Mouse (Mus musculus): Measurements from ENCODE around the gene Pkd2l1. TPM values are rescaled to one million over a fixed set of nuclear protein-coding genes. Genes with fewer than 3 reads are reported as not detected.

The Pkd2l1 gene
- total RNA-seq, 2 experiments from 2014 or later: 0.09 TPM; not detected in 1

DNA sequence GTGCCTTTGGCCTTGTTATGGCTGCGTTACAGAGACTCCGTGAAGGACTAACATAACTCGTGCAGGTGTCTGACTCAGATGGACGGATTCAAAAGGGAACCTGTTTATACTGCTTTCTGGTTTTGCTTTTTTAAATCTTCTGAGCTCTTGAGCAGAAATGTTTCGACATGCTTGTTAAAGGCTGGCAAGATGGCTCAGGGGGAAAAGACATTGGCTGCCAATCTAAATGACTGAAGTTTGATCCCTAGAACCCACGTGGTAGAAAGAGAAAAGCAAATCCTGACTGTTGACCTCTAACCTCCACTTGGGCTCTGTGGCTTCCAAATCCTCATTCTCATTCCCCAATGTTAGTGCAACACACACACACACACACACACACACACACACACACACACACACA lies 6.3 kb upstream of the Pkd2l1 start:
- TF ChIP-seq CTCF (IDR thresholded peaks at IDR 0.05): no peak

DNA sequence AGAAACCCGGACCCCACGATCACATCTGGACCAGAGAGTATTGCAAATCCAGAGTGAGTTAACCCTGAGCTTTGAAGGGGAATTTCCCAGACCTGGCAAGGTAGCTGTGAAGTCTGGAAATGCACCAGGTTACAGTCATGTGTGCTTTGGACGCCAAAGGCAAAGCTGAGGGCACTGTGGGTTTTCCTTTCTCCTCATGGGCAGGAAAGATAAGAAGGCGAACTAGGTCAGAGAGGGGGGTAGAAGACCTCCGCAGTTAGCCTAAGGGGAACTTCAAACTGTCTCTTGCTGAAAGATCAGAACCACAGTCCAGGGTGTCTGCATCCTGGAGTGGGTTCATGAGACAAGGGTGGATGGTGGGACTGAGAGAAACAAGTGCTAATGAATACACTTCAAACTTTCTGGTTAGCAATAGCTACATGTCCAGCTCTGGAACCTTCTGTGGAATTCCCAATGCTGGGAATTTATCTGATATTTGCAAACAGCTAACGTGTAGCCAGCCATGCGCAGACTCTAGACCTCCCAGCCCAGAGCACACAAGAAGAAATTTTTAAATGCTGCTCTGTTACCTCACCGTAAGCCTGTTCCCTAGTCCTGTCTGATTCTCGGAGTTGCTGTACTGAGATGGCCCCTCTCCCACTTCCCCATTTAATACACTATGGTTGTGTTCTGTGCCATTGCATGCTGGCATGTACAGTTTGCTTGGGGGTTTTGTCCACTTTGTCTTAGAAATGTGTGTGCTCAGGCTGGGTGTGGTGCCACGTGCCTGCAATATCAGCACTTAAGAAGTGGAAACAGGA lies 5.0 kb upstream of the Pkd2l1 start:
- no peak for DNase-seq (ENCODE audit: extremely low spot score in 1 of 2, low spot score in 2 of 2)
- intact Hi-C loops (cut with DNase I): loop anchor here (5.0 kb wide), 1 partner anchor 100 kb away; no protein-coding TSS in a partner anchor
- no peak overlapping the region for H3K4me3 ChIP-seq
- no peak overlapping the region for H3K27ac ChIP-seq
- TF ChIP-seq CTCF (IDR thresholded peaks at IDR 0.05): no peak

More for the DNA sequence above, 6.3 kb upstream of the Pkd2l1 start:
- no peak overlapping the region for H3K27ac ChIP-seq
- no peak for DNase-seq (ENCODE audit: extremely low spot score in 1 of 2, low spot score in 2 of 2)
- intact Hi-C loops (cut with DNase I): loop anchor here (5.0 kb wide), 1 partner anchor 99 kb away; no protein-coding TSS in a partner anchor
- no peak overlapping the region for H3K4me3 ChIP-seq

DNA sequence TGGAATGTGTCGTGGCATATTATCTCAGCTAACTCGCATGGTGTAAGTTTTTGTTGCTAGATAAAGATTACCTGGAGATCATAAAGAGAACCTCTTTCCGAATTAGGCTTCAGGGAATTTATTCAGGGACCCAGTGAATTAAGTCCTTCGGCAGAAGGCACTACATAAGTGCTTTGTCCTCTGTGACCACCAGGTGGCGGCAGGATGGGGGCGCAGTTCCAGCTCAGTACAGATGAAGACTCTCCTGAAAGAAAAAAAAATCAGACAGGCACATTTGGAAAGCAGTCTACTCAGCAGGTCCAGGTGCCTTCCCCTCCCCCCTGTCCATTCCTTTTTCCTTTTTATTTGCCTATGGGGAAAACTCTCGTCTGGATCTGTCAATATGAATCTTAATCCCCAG lies 2.9 kb upstream of the Pkd2l1 start:
- peak; percentile 87 for TF ChIP-seq CTCF (IDR thresholded peaks at IDR 0.05)
- intact Hi-C loops (cut with DNase I): loop anchor here (5.0 kb wide), 1 partner anchor 102 kb away; no protein-coding TSS in a partner anchor
- Histone ChIP-seq H3K27ac (no peak overlapping the region), H3K4me3 (no peak overlapping the region)
- DNase-seq (ENCODE audit: extremely low spot score in 1 of 2, low spot score in 2 of 2): peak; percentile 71 to 74

DNA sequence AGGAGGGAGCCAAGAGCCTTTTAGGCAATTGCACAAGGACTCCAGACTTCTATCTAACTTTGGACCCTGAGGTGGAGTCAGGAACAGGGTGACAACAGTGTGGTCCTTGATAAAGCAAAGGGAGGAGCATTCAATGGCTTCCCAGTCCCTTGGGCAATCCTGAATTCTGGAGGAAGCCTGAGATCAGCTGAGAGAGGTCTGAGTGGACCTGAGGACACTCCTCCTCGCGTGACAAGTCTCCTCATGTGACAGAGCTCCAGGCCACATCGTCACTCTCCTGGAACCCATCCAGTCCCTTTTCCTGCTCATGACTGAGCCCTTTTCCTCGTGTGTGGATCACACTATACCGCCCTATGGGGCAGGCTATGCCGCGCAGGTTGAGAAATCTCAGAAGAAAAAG lies 1.7 kb upstream of the Pkd2l1 start:
- Histone ChIP-seq H3K4me3 (no peak overlapping the region), H3K27ac (no peak overlapping the region)
- DNase-seq (ENCODE audit: extremely low spot score in 1 of 2, low spot score in 2 of 2): no peak
- intact Hi-C loops (cut with DNase I): loop anchor here (5.0 kb wide), 1 partner anchor 343 kb away; no protein-coding TSS in a partner anchor
- no peak for TF ChIP-seq CTCF (IDR thresholded peaks at IDR 0.05)

DNA sequence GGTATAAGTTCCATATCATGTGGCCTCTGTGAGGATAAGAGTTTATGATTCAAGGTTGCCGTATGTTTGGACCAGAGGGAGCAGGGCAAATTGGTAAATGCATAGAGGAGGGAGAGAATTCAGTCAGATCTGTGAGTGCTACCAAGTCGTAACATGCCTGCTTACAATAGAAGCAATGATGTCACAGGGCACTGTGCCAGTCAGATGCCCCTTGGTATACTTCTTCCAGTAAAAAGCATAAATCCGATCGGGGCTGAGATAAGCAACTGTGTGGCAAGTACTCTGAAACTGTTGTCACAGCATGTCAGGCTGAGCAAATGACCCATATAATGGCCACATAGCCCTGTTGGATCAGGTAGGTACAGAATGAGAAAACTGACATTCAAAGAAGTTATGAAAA lies 3.2 kb downstream of the Pkd2l1 start:
- Histone ChIP-seq H3K4me3 (no peak overlapping the region), H3K27ac (no peak overlapping the region)
- no peak for TF ChIP-seq CTCF (IDR thresholded peaks at IDR 0.05)
- no peak for DNase-seq (ENCODE audit: extremely low spot score in 1 of 2, low spot score in 2 of 2)
- intact Hi-C loops (cut with DNase I): no loop called here

DNA sequence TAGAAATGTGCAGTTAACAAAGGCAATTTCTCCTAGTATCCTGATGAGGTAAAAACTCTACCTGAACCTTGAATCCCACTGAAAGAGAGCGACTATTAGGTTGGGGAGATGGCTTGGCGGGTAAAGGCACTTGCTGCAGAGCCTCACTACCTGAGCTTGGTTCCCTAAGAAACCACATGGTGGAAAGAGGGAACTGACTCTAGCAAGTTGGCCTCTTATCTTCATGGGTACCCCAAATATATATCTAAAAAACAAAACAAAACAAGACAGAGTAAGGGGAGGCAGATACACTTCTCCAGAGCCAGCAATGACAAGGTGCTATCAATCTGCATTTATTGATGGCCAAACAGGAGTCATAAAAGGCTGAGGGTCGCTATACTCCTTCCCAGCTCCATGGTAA lies 8.3 kb downstream of the Pkd2l1 start:
- Histone ChIP-seq H3K4me3 (no peak overlapping the region), H3K27ac (peak overlapping the region; percentile 32; the same call in 1 of the 2 replicates)
- no peak for DNase-seq (ENCODE audit: extremely low spot score in 1 of 2, low spot score in 2 of 2)
- intact Hi-C loops (cut with DNase I): no loop called here
- TF ChIP-seq CTCF (IDR thresholded peaks at IDR 0.05): no peak

- no peak for DNase-seq (ENCODE audit: extremely low spot score in 1 of 2, low spot score in 2 of 2)
- TF ChIP-seq CTCF (IDR thresholded peaks at IDR 0.05): no peak
- Histone ChIP-seq H3K4me3 (no peak overlapping the region), H3K27ac (no peak overlapping the region)
- intact Hi-C loops (cut with DNase I): no loop called here
These were observed 11.7 kb downstream of the Pkd2l1 start for GRCm38 (mm10) chr19:44180502-44180901.

- Histone ChIP-seq H3K4me3 (no peak overlapping the region), H3K27ac (no peak overlapping the region)
- DNase-seq (ENCODE audit: extremely low spot score in 1 of 2, low spot score in 2 of 2): no peak
- intact Hi-C loops (cut with DNase I): no loop called here
- no peak for TF ChIP-seq CTCF (IDR thresholded peaks at IDR 0.05)
These were observed 15.5 kb downstream of the Pkd2l1 start for GRCm38 (mm10) chr19:44176741-44177140.

- intact Hi-C loops (cut with DNase I): no loop called here
- no peak overlapping the region for H3K27ac ChIP-seq
- H3K4me3 ChIP-seq: no peak overlapping the region
- no peak for TF ChIP-seq CTCF (IDR thresholded peaks at IDR 0.05)
- DNase-seq (ENCODE audit: extremely low spot score in 1 of 2, low spot score in 2 of 2): no peak
These were observed 17.4 kb downstream of the Pkd2l1 start for GRCm38 (mm10) chr19:44174835-44175234.

- intact Hi-C loops (cut with DNase I): loop anchor here (5.0 kb wide), 2 partner anchors 256 to 371 kb away; no protein-coding TSS in a partner anchor
- no peak overlapping the region for H3K4me3 ChIP-seq
- no peak for DNase-seq (ENCODE audit: extremely low spot score in 1 of 2, low spot score in 2 of 2)
- TF ChIP-seq CTCF (IDR thresholded peaks at IDR 0.05): peak; percentile 78
- H3K27ac ChIP-seq: no peak overlapping the region
These were observed 30.7 kb downstream of the Pkd2l1 start for GRCm38 (mm10) chr19:44161515-44161914.

DNA sequence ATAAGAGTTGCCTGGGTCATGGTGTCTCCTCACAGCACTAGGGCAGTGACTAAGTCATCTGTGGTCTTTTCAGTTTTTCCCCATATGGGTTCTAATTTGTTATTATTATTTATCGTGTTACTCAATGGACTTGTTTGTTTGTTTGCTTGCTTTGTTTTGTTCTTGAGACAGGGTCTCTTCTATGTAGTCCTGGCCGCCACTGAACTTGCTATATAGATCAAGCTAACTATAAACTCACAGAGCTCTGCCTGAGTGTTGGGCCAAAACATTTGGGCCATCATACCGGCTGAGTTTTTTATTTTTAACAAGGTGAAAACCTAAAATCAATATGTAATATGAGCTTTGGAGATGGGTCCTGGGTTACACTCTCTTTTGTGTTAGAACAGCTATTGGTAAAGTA lies 32.9 kb downstream of the Pkd2l1 start:
- Histone ChIP-seq H3K27ac (no peak overlapping the region), H3K4me3 (no peak overlapping the region)
- DNase-seq (ENCODE audit: extremely low spot score in 1 of 2, low spot score in 2 of 2): no peak
- no peak for TF ChIP-seq CTCF (IDR thresholded peaks at IDR 0.05)
- intact Hi-C loops (cut with DNase I): no loop called here

GRCm38 (mm10) chr19:44157005-44157404 lies 35.2 kb downstream of the Pkd2l1 start:
- no peak for TF ChIP-seq CTCF (IDR thresholded peaks at IDR 0.05)
- H3K27ac ChIP-seq: no peak overlapping the region
- intact Hi-C loops (cut with DNase I): no loop called here
- no peak for DNase-seq (ENCODE audit: extremely low spot score in 1 of 2, low spot score in 2 of 2)
- H3K4me3 ChIP-seq: no peak overlapping the region

GRCm38 (mm10) chr19:44153781-44154180 lies 38.5 kb downstream of the Pkd2l1 start:
- intact Hi-C loops (cut with DNase I): no loop called here
- DNase-seq (ENCODE audit: extremely low spot score in 1 of 2, low spot score in 2 of 2): no peak
- TF ChIP-seq CTCF (IDR thresholded peaks at IDR 0.05): no peak

More at GRCm38 (mm10) chr19:44153781-44154180, 38.5 kb downstream of the Pkd2l1 start:
- no peak overlapping the region for H3K4me3 ChIP-seq
- H3K27ac ChIP-seq: no peak overlapping the region

Data from left cerebral cortex, adult 2 months (tissue).